Mouse (Mus musculus) erythroblast, embryonic 14.5 days (primary cell): ENCODE measurements around the gene Galntl5. TPM values are rescaled to one million over a fixed set of nuclear protein-coding genes. Genes with fewer than 3 reads are reported as not detected.
"Not testable (repeated sequence)": the region's sequence is repeated elsewhere in the genome, so short reads cannot be mapped to it uniquely, and the experiment has no call there.

Source experiments
- H3K27me3 ChIP-seq: 2 replicates; pipeline ENCODE4 v1.6.1; 2012; ENCODE audit warnings: inconsistent platforms; ENCODE audit not compliant: control insufficient read depth
- H3K36me3 ChIP-seq: 2 replicates; pipeline ENCODE4 v1.6.1; 2012; ENCODE audit warnings: mild to moderate bottlenecking, inconsistent platforms; ENCODE audit not compliant: control insufficient read depth
- H3K4me1 ChIP-seq: 2 replicates; pipeline ENCODE4 v1.6.1; 2012; ENCODE audit warnings: inconsistent platforms; ENCODE audit not compliant: control insufficient read depth
- H3K4me3 ChIP-seq: replicated peaks from 2 replicates; pipeline ENCODE3; 2012; ENCODE audit warnings: moderate library complexity, mild to moderate bottlenecking, inconsistent platforms
- H3K9me3 ChIP-seq: 2 replicates; pipeline ENCODE4 v1.6.1; 2012; ENCODE audit warnings: low read length, inconsistent platforms, mixed read lengths; ENCODE audit not compliant: control insufficient read depth
- GATA1 ChIP-seq: IDR thresholded peaks from 2 replicates; pipeline ENCODE4 v1.6.1; 2012; ENCODE audit warnings: low read length, inconsistent platforms, mixed read lengths
- TAL1 ChIP-seq: IDR thresholded peaks from 3 replicates; pipeline ENCODE4 v1.6.1; 2012; ENCODE audit warnings: low read length, inconsistent platforms, mixed read lengths
- polyA plus RNA-seq: library from polyadenylated mRNA; stranded (reverse); fragments of >175 nt; gene quantifications from 2 replicates; pipeline ENCODE4 v1.2.3, GENCODE M21; 2012

Galntl5 gene
- polyA plus RNA-seq, 1 experiment, result not detected

- H3K4me3 ChIP-seq, result no peak overlapping the region
- H3K4me1 ChIP-seq, result no peaks in the 10 kb centered on the region
- TF ChIP-seq GATA1, result no peak
- no peak for TF ChIP-seq TAL1
- no peaks in the 10 kb centered on the region for H3K27me3 ChIP-seq
- H3K9me3 ChIP-seq, result no peaks in the 10 kb centered on the region
- H3K36me3 ChIP-seq, result no peaks in the 10 kb centered on the region
These were observed 17.3 kb upstream of the Galntl5 start for GRCm38 (mm10) chr5:25163938-25164337.

GRCm38 (mm10) chr5:25164341-25164740, 16.9 kb upstream of the Galntl5 start:
- Histone ChIP-seq H3K4me3 (no peak overlapping the region), H3K27me3 (no peaks in the 10 kb centered on the region), H3K36me3 (no peaks in the 10 kb centered on the region), H3K9me3 (no peaks in the 10 kb centered on the region), H3K4me1 (no peaks in the 10 kb centered on the region)
- TF ChIP-seq TAL1 (no peak), GATA1 (no peak)

- TF ChIP-seq TAL1, result no peak
- no peak for TF ChIP-seq GATA1
- no peaks in the 10 kb centered on the region for H3K36me3 ChIP-seq
- no peaks in the 10 kb centered on the region for H3K4me1 ChIP-seq
- no peaks in the 10 kb centered on the region for H3K9me3 ChIP-seq
- no peaks in the 10 kb centered on the region for H3K27me3 ChIP-seq
- H3K4me3 ChIP-seq, result no peak overlapping the region
These were observed 16.0 kb upstream of the Galntl5 start for GRCm38 (mm10) chr5:25165102-25165788.

- no peak overlapping the region for H3K4me3 ChIP-seq
- H3K27me3 ChIP-seq, result no peaks in the 10 kb centered on the region
- H3K36me3 ChIP-seq, result no peaks in the 10 kb centered on the region
- no peaks in the 10 kb centered on the region for H3K9me3 ChIP-seq
- TF ChIP-seq TAL1 (no peak), GATA1 (no peak)
- H3K4me1 ChIP-seq, result no peaks in the 10 kb centered on the region
These were observed 15.5 kb upstream of the Galntl5 start for GRCm38 (mm10) chr5:25165789-25166135.

GRCm38 (mm10) chr5:25166665-25167064, 14.6 kb upstream of the Galntl5 start:
- no peak for TF ChIP-seq GATA1
- Histone ChIP-seq H3K27me3 (no peaks in the 10 kb centered on the region), H3K4me3 (no peak overlapping the region), H3K9me3 (no peaks in the 10 kb centered on the region), H3K4me1 (no peaks in the 10 kb centered on the region), H3K36me3 (no peaks in the 10 kb centered on the region)

- not testable (repeated sequence) for H3K36me3 ChIP-seq, H3K27me3 ChIP-seq, H3K4me1 ChIP-seq, H3K4me3 ChIP-seq, H3K9me3 ChIP-seq
These were observed 3.3 kb upstream of the Galntl5 start for GRCm38 (mm10) chr5:25177937-25178336.

GRCm38 (mm10) chr5:25178543-25178942, 2.7 kb upstream of the Galntl5 start:
- H3K4me3 ChIP-seq, H3K4me1 ChIP-seq, H3K9me3 ChIP-seq, H3K36me3 ChIP-seq, H3K27me3 ChIP-seq: not testable (repeated sequence)

GRCm38 (mm10) chr5:25179284-25179683, 2.0 kb upstream of the Galntl5 start:
- Histone ChIP-seq H3K36me3 (no peaks in the 10 kb centered on the region), H3K9me3 (no peaks in the 10 kb centered on the region), H3K4me3 (no peak overlapping the region), H3K27me3 (no peaks in the 10 kb centered on the region), H3K4me1 (no peaks in the 10 kb centered on the region)
- no peak for TF ChIP-seq GATA1
- no peak for TF ChIP-seq TAL1

- Histone ChIP-seq H3K9me3 (no peaks in the 10 kb centered on the region), H3K36me3 (no peaks in the 10 kb centered on the region), H3K27me3 (no peaks in the 10 kb centered on the region), H3K4me3 (no peak overlapping the region), H3K4me1 (no peaks in the 10 kb centered on the region)
- TF ChIP-seq GATA1 (no peak), TAL1 (no peak)
These were observed 1.2 kb upstream of the Galntl5 start for GRCm38 (mm10) chr5:25179936-25180488.

- H3K27me3 ChIP-seq, result no peaks in the 10 kb centered on the region
- TF ChIP-seq TAL1 (no peak), GATA1 (no peak)
- H3K9me3 ChIP-seq, result no peaks in the 10 kb centered on the region
- no peaks in the 10 kb centered on the region for H3K4me1 ChIP-seq
- no peaks in the 10 kb centered on the region for H3K36me3 ChIP-seq
- no peak overlapping the region for H3K4me3 ChIP-seq
These were observed 2.3 kb downstream of the Galntl5 start for GRCm38 (mm10) chr5:25183595-25183994.
